Mouse (Mus musculus) frontal cortex, postnatal 14 days (tissue): ENCODE measurements around the gene Ttc16.

Experiments used
- DNase-seq, 2 experiments: peaks; one replicate each; pipeline ENCODE4 v3.0.0; 2022; ENCODE audit warnings: low spot score in 2 of 2

The Ttc16 gene

GRCm38 (mm10) chr2:32744272-32744982, 31.0 kb downstream of the Ttc16 start:
- no peak for DNase-seq

DNA sequence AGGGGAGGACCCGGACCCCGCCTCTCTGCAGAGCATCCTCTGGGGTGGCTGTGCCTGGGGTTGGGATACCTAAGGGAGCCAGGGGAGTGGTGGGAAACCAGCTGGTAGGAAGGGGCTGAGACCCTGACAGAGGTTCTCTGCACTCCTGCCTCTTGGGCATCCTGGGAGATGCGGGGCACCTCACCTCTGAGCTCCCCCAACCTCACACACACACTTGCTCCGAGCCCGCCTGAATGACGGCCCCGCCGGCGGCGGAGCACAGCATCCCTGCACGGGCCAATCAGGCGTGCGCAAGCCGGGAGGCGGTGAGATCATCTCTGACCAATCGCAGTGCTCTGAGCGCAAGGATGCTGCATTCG, 33.3 kb downstream of the Ttc16 start:
- peak; percentile 79 for DNase-seq

DNA sequence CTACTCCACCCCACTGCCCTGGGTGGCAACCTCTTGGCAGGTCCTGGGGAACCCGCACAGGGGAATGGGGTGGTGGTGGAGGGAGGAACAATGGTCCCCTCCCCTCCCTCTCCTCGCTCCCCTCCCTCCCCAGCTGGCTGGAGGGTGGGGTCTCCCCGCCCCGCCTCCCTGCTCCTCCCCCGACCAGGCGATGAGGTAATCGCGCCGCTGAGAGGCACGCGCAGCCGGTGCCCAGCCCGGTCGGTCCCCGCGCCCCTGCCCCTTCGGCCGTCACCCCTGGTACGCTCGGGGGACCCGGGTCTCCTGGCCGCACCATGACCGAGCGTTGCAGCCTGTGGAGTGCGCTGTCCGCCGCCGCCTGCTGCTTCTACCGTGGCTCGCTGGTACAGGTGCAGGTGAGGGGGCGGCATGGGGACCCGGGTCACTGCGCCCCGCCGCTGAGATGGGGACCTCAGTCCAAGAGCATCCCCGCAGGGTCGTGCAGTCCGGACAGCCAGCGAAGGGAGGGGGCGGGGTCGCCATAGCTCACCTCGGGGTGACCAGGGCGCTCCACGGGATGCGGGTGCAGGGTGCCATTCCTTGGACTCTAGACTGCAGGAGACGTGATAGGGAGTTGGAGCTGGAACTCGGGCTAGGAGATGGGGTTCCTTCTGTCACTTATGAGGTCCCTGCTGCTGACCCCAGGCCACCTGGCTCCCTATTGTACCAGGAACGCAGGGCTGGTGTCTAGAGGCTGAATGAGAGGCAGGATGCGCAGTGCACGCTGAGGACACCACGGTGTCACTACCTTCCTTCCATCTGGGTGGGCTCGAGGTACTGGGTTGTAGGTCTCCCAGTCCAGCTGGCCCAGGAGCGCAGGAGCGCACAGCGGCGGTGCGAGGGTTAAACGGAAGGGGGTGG, 33.9 kb downstream of the Ttc16 start:
- DNase-seq = peak in 1 of 2 experiments; percentile 55

DNA sequence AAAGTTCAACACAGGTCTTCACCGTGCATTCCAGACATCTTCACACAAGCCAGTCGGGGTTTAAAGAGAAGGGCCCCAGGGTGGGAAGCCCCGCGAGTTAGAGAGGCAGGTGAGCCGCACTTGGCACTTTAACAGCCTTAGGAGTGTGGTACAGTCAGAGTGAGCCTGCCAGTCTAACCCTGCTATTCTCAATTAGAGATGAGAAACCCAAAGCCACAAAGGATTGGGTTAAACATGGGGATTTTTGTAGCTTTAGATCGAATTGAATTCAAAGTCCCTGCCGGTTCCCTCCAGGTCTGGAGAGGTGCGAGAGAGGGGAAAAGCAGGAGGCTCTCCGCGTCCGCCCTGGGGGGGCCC, 34.5 kb downstream of the Ttc16 start, which contains the start of gene 6330409D20Rik:
Gene 6330409D20Rik, minus strand, starts transcription at position 101 of the 357 bp plus-strand sequence.
- DNase-seq = no peak

GRCm38 (mm10) chr2:32739311-32739710, 36.1 kb downstream of the Ttc16 start:
- DNase-seq = no peak

- DNase-seq = no peak
These were observed 38.4 kb downstream of the Ttc16 start for GRCm38 (mm10) chr2:32737008-32737407.

DNA sequence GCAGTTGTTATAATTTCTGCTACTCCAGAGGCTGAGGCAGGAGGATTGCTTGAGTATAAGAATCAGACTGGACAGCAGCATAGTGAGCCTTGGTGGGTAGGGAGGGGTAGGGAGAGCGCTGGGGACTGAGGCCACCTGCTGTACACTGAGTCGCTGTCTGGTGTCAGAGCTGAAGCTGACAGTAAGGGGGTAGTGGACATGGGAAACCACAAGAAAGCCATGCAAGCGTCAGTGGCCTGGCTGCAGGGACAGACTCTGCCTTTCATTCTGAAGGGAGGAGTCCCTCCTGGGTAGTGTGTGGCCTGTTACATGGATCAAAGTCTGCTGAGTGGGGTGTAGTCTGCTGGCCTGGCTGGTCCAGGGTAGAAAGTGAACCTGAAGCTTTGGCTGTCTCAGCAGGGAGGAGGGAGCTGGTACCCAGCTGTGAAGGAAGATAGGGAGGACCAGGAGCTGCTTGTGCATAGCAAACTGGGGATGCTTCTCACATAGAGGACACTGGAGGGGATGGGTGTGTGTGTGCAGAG, 39.1 kb downstream of the Ttc16 start:
- no peak for DNase-seq

DNA sequence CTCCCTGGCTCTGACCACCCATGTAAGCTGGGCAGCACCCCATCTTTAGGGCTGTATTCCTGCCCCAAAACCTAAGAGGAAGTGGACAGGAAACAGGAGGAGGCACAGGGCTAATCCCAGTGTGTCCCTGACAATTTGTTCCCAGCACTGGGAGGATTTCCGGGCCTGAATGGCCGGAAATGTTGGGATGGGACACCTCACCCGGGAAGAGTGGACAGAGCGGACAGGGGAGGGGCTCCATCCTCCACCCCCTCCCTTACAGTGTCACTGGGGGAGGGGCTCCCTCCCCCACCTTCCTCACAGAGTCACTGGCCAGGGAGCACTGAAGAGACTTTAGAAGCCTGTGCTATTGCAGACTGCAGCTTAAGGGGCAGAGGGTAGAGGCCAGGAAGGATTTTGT, 40.5 kb downstream of the Ttc16 start:
- no peak for DNase-seq

DNA sequence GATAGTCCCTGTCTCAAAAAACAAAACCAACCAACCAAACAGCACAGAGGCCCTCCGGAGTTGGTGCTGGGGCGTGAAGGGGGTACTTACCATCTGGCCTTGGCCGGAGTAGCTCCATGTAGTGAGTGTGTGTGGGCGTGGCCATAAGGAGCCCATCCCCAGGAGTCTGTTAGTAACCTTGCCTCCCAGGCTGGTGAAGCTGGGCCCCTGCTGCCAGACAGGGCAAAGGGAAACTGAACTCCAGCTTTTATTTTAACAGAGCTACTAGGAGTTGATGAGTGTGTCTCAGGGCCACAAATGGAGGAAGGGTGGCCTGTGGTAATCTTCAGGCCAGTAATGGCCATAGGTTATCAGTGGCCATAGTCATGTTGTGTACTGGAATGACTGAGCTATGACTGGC, 41.0 kb downstream of the Ttc16 start:
- no peak for DNase-seq

DNA sequence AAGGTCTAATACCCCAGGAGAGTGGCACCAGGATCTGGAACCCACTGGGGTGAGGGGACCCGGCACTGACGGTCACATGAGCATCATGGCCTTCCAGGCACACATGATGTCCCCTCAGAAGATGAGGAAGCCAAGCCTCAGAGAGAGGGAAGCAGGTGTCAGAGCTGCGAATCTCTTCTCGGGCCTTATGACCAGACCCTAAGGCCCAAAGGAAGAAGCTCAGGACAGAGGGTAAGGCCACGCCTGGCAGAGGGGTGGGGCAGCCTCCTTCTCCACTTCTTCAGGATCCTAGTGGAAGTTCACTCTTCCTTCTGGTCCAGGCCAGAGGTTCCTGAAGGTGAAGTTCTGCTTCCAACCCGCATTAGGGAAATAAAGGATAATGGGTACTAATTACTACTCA, 42.7 kb downstream of the Ttc16 start:
- DNase-seq = no peak

GRCm38 (mm10) chr2:32731911-32732310, 43.5 kb downstream of the Ttc16 start:
- DNase-seq = no peak

GRCm38 (mm10) chr2:32730854-32731253, 44.6 kb downstream of the Ttc16 start:
- DNase-seq = no peak

GRCm38 (mm10) chr2:32729547-32729946, 45.9 kb downstream of the Ttc16 start:
- DNase-seq = no peak

DNA sequence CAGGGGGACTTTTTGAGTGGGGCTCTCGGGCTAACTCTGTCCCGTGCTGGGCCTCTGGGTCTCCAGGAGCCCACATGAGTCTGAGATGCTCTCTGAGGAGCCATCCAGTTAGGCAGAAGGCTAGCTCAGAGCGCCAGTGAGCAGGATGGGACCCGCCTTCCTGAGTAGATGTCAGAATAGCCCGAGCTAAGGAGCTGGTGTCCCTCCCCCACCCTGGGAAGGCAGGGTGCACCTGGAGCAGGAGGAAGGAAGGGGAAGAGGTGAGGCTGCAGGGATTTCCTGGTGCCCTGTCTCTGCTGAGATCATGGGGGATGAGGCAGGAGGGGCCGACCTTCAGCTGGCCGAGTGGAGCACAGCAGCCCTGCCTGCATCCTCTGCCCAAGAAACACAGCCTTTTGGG, 47.0 kb downstream of the Ttc16 start:
- DNase-seq = no peak

DNA sequence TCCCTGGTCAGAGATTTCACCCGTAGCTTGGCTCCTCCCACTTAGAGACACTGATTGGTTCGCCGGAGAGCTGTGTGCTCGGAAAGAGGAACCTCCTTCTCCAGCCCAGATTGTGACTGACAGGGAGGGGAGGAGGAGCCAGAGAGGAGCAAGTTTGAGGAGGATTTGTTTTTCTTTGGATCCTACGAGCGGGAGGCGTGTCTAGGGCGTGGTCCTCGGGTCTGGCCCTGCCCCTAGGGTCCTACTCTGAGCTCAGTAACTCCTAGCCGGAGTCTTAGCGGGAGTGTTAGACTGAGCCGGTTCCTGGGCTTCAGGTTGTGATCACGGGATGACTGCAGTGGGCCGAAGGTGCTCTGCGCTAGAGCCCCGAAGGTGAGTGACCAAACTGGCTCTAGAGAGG, 48.0 kb downstream of the Ttc16 start:
- DNase-seq = peak; percentile 78 to 80

DNA sequence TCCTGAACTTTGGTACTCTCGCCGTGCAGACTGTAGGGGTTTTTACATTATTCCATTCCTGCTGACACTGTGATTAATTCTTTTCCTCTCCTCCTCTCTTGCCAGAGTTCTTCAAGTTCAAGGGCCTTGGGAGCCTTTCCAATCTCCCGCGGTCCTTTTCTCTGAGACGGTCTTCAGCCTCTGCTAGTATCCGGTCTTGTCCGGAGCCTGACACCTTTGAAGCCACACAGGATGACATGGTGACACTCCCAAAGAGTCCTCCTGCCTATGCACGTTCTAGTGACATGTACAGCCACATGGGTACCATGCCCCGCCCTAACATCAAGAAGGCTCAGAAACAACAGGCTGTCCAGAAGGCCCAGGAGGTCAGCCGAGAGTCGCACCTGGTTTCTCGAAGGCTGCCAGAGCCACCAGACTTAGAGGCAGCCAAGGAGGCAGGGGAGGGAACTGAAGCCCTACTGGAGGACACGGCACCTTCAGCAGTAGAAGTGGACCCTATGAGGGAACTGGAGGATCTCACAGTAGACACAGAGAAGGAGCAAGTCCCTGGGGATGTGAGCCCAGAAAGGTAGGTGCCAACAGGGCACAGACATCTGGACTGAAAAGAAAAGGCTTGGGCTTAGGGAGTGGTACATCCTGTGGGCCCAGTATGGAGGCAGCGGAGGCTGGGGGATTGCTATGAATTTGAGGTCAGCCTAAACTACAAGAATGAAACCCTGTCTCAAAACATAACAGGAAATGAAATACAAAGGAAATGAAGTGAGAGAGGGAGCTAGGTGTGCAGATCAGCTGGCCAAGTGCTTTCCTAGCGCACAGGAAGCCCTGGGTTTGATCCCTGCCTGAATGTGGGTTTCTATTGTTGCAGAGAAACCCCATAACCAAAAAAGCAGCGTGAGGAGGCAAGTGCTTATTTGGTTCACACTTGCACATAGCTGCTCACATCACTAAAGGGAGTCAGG, 50.3 kb downstream of the Ttc16 start:
- DNase-seq = no peak

GRCm38 (mm10) chr2:32724149-32724548, 51.3 kb downstream of the Ttc16 start:
- no peak for DNase-seq

- DNase-seq = no peak
These were observed 52.9 kb downstream of the Ttc16 start for GRCm38 (mm10) chr2:32722581-32722980.

DNA sequence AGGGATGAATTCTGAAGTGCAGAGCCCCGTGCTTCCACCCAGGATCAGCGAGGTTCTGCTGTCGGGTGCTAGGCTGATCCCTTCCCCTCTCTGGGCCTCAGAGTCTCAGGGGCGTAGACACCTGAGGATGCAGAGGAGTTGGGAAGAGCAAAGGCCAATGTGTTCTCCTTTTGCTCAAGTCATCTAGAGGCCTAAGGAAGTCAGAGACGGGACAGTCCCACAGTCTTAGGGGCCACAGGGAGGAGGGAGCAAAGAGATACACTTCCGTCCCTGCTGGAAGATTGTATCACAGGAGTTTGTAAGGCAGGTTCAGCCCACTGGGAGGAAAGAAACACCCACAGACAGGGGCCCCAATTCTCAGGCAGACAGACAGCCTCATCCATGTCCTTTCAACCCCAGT, 53.4 kb downstream of the Ttc16 start:
- DNase-seq = no peak

GRCm38 (mm10) chr2:32720681-32721229, 54.7 kb downstream of the Ttc16 start, which contains the start of gene Sh2d3c:
TSS of gene Sh2d3c (plus strand) at chr2:32721055.
- no peak for DNase-seq

- DNase-seq = no peak
These were observed 55.4 kb downstream of the Ttc16 start for GRCm38 (mm10) chr2:32720053-32720452.
